Mouse (Mus musculus) kidney, adult 8-10 months (tissue): ENCODE data around the gene Dcst1.
A peak's percentile ranks its signal among the peaks of the same experiment; 100 is the strongest.

Experiments used
- DNase-seq, 2 experiments: peaks; one replicate each; pipeline ENCODE4 v3.0.0; 2022

Gene Dcst1

DNA sequence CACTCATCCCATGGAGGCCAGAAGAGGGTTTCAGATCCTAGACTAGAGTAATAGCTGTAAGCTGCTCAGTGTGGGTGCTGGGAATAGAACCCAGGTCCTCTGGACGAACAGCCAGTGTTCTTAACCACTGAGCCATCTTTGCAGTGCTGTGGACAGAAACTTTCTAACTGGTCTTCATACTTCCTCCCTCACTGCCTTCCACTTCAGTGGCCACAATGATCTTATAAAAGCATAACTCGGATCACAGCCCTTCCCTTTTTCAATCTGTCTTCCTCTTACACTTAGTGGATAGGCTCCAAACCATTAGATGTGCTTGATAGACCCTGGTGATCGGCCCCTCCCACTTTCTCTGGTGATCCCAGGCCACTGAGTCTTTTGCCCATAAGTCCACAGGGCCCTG, 4.8 kb downstream of the Dcst1 start:
- DNase-seq = no peak

DNA sequence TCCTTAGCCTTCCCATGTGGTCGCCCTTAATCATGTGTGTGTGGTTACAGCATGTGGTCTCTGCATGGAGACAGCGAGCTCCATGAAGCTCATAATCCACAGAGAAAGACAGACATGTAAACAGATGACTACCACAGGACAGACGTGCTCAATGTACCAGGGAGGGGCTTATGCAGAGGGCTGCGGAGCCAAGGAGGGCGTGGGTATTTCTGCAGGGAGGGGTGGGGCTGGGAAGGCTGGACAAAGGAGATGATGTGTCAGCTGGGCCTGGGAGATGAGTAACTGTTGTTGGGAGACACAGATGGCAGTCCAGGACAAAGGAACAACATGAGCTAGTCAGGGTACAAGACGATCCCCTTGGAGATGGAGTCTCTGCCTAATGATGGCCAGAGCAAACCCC, 5.4 kb downstream of the Dcst1 start:
- no peak for DNase-seq

DNA sequence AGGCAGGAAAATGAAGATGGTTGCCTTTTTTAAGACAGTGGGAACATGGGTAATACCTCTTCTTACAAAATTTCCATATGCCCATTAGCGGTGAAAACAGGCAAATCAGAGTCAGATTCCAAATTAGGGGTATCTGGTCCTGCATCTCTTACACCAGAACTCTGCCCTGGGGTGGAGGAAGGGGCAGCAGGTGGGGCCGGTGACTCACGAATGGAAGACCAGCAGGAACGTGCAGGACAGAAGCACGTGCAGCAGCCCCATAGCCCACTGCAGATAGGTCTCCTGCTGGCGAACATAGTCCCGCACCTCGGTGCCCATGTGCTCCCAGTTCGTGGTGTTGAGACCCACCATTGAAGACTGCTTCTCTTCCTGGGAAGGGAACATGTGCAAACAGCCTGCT, 9.0 kb downstream of the Dcst1 start:
- DNase-seq = no peak

DNA sequence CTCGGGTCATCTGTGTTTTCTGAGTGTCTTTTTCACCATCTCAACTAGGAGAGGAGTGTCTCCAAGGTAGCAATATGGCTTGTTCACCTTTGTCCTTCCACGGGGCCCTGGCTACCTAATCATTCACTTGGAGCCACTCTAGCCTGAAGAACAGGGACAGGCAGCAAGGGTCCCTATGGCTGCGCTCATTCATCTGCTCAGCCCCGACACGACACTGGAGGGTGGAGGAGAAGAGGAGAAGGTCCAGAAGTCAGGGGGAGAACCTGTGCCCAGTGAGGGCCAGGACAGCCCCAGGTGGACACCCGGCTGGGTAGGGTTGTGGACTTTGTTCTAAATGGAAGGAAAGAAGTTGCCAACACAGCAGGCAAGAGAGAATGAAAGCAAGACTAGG, 9.5 kb downstream of the Dcst1 start:
- peak; percentile 65 to 70 for DNase-seq

DNA sequence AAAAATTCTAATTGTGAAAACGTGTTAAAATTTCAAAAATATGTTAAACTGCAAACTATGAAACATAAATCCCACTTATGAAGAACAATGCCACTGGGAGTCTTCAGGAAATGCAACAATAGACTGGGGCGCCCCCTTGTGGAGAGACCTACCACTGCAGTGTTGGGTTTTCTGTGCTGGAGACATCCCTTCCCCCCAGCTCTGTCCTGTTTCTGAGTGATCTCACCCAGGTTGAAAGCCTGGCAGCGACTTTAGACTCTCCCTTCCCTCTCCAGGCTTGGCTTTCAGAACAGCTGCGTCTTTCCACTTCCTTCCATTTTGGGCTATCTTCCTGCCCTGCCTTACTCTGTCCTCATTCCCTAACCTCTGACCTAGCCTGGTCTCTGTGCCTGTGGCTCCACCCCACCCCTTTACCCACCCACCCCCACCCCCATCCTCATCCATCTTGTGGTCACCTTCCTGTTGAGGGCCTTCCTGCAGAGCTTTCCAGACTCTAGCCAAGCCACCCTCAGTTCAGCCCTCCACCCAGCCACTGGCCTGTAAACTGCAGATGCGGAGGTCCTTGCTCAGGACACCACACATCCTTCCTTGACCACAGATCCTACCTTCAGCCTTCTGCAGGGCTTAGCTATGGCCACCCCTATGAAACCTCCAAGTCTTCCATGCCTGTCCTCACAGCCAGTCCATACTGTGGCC, 10.1 kb downstream of the Dcst1 start:
- DNase-seq = peak; percentile 85 to 94

DNA sequence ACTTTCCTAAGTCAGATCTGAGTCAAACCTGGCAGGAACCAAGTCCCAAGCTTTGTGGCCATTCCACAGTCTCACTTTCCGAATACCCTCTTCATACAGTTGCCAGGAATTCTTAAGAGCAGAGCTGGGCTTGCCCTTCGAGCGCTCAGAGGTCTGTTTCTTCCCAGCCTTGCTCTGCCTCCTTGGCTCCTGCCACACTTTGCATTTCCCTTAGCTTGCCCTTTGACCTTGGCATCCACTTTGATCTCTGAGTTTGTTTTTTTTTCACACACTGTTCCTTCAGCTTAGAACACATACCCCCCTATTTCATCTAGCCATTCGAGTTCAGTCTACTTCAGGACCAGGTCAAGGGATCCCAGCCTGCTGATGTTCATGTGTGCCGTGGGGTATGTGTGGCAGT, 13.8 kb downstream of the Dcst1 start:
- peak; percentile 65 to 66 for DNase-seq

DNA sequence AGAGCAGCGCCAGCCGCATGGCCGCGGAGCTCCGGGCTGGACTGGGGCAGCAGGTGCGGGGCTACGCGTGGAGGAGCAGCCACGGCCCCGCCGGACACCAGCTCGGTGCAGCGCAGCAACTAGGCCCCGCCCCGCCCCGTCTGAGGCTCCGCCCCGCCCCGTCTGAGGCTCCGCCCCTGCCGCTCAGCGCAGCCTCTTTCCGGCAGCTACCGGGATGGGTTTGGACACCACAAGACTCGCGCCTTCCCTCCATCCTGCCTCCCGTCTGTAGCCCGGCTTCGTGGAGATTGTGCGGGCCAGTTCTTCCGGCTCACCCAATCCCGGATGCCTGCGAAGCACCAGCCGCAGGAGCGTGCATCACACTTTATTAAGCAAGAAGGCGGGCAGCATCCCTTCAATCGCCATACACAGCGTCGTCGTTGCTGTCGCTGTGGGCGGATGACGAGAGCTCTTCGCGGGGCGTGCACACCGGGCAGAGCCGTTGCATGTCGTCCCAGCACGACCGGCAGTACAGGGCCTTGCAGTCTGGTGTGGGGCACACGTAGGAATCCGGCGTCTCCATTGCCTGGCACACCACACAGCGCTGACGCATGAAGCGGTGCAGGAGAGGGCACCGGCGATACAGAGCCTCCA, 15.1 kb downstream of the Dcst1 start, which contains the start of gene Adam15:
Gene Adam15 (minus strand): TSS at position 128 of the 633 bp plus-strand sequence.
- DNase-seq = peak; percentile 87 to 94

DNA sequence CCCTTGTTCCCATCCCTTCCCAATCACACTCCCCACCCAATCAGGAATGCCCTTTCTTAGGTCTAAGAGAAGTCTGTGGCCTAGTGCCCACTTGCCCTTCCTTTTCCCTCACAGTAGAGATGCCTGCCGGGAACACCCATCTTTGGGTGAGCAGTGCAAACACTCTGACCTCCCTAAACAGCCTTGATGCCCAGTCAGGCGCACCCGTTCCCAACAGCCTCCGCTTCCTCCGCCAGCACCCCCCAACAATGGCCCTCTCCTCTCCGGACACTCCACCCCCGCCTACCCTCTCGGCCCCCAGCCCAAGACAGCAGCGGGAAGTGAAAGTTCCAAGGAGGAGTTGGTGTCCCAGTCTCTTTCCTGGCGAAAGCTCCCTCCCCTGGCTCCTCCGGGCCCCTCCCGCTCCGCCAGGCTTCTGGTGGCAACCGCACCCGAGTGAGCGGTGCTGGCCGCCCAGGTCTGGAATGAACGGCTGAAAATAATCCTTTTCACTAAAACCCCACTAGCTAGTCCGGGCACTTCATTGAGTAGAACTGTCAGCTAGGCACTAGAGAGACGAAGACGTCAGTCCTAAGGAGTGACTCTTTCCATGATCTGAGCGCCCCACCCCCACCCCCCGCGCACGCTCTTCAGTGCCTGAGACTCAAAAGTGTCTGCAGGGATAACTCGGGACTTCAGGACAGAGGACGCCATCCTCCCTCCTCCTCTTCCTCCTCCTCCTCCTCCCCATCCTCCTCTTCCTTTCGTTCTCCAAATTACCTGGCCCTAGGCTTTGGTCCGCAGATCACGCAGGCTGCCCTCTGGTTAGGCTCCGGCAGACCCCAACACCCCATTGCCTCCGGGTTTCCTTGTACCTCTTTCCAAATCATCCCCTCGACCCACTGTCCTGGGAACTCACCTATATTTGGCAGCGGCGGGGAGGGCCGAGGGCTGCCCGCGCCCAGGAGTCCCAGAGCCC, 15.9 kb downstream of the Dcst1 start:
- DNase-seq = peak; percentile 48 to 50

DNA sequence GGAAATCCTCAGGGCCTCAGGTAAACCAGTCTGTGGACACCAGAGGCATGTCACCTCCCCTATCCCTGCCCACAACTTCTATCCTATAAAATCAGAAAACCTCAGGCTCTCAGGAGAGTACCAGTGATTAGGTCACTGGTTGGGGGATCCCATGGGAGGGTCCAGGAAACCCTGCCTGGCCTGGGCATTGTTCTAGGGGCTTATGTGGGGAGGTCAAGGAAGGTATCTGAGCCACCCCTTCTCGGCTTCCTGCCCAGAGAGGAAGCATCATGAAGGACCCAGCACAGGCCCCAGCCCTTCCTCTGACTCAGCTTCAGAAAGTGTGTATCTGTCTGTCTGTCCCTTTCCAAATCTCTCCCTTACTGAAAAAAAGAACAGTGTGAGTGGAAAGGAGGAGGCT, 17.1 kb downstream of the Dcst1 start:
- no peak for DNase-seq

DNA sequence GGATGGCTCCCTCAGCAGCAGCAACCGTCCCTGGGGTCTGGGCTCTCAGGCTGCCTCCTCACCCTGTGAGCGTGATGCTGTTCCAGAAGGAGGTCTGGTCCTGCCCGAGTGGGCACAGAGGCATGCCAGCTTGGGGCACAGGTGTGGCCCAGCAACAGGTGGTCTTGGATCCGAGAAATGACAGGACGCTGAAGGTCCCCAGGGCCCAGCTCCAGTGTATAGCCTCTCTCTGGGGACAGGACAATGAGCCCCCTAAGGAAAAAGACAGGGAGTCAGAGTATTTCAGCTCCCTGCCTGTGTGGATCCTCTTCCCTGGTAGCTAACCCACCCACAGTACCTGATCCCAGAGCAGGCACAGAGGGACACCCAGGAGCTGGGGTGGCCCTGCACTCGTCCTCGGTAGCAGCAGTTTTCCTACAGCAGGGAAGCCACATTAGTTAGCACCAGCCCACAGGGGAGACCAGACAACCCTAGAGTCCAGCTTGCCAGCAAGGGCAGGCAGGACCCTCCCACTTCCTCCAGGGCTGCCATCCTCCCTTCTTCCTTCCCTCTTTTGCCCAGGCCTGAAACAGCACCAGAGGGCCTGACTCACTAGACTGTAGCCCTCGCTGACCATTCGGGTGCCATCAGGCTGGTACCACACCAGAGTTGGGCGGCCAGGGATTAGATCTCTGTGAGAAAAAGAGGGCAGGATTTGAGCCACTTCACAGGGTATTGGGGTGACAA, 18.1 kb downstream of the Dcst1 start:
- DNase-seq = no peak

DNA sequence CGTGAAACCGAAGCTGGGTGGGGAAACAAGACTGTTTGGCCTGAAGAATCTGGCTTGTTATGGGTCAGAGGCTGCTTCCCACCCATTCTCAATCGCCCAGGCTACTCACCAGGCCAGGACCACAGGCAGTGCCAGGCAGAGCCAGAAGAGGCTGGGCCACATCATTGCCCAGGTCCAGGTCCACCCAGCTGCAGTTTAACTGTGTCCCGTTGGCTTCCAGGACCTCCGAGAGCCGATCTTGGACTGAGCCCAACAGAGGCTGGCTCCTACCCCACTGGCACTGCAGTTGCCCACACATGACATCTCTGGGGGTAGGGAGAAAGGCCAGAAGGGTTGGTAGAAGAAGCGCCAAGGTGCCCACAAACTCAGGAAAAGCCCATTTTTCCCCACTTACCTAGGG, 21.8 kb downstream of the Dcst1 start:
- peak; percentile 39 to 45 for DNase-seq

DNA sequence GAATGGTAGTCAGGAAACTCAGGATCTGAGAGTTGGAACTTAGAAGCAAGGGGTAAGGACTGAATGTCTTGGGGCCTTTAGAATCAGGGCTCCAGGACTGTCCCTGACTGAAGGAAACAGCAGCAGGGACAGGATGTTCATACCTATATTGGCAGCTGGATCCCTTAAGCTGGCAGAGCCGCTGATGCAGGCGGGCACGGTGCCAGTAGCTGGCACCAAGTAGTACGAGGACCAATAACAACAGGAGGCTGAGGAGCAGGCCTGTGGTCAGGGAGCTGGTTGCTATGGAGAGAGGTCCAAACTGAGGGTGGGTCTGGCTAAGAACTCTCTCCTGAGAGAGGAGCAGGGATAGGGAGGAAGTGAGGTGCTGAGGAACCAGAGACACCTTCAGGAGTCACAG, 23.3 kb downstream of the Dcst1 start:
- no peak for DNase-seq

DNA sequence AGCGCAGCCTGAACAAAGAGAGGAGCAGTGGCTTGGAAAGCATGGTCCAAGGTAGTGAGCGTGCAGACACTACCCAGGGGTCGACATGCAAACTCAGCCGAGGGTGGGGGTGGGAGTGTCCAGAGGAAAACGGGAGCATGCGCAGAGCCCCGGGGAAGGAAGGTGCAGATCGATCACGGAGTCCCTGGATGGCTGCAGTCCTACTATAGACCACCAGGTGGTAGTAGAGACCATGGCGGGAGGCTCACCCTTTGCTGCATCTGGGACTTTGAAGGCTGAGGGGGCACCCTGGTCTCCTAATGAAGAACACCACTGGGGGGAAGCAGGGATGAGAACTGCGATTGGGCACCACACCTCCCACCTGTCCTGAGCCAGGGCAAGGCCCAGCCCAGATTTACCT, 24.6 kb downstream of the Dcst1 start:
- peak; percentile 56 to 74 for DNase-seq

DNA sequence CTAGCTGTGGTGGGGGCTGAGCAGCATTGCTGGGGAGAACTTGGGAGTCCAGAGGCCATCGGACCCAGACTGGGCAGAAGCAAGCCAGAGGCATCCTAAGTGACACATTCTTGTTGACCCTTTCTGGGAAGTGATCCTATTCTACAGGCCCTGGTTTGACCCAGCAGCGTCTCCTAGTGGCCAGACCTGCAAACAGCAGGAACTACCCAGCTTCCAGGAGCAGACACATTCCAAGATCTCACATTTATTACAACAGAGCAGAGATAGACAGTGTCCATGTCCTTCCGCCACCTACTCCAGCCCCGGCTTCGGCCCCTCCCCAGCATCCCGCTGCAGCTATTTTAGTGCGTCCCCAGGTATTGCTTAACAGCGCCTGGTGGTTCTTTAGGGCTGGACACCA, 25.6 kb downstream of the Dcst1 start:
- peak; percentile 65 to 85 for DNase-seq

DNA sequence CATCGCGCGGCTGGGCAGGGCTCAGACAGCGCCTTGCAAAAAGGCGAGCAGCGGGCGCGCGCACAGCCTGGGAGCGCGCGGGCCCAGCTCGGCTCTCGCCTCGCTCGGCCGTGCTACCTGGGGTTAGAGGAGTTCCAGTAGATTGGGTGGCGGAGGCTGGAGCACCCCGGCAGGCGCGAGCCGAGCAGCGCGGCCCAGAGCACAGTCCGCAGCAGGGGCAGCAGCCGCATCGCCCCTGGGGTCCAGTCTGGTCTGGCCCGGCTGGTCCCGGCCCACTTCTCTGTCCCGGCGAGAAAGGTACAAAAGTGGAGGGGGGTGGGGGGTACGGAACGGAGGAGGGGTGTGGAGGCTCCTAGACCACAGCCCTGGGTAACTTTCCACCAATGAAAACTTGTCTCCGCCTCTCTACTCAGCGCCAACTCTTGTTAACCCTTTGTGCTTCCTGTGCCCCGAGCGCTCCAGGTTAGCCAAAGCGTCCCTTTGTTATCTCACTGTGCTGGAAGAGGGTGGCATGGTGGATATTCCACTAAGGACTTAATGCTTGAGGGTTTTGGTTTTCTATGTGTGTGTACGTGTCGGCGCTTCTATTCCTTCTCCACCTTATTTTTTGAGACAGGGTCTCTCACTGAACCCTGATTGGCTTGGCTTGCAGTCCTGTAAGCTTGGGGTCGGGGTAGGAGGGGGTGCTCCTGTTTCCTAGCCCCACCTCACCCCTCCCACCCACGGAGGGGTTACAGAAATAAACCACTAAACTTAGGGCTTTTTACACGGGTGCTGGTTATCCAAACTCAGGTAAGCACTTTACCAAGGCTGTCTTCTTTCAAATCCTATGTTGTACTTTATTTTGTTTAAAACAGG, 27.1 kb downstream of the Dcst1 start, which contains the start of gene Efna4:
Gene Efna4 (minus strand): TSS at position 308 of the 858 bp plus-strand sequence.
- peak; percentile 51 to 59 for DNase-seq

DNA sequence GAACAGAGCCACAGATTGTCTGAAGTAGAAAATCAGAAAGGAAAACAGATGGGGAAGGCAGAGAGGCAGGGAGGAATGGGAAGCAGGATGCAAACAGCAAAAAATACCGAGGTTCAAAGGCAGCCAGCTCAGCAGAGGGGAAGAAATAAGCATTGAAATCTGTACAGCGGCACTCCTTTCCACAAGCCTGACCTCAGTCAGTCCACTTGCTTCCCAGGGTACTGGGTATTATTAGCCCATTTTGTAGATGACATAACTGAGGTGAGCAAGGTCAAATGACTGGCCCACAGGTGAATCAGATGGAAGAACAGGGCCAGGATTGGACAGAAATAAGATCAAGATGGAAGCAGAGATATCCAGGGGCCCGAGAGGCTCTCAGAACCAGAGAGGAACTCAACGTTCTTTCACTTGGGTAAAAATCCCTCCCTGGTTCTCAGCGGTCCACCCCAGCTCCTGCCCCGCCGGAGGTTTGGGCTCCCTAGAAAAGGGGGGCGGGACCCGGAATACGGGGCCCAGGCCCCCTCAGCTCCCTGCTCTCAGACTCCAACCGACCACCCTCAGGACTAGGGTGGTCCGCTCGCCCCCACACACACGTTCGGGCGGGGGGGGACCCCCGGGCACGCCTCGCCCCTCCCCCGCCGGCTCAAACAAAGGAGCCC, 27.9 kb downstream of the Dcst1 start:
- DNase-seq = no peak

DNA sequence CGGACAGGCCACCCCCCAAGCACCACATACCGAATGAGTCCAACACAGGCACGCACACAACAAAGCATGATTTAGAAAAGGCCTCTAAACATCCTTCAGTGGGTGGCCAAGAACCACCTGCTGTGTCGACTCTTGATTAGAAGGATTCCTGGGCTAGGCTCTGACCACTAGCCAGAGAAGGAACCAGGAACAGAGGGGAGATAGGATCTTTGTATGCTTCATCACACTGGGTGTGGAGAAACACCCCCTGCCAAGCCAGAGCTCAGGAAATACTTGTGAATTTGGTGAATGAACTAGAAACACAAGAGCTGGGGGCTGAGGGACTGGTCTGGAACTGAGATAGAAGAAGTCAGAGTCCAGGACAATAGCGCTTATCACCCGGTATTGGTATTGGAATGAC, 28.5 kb downstream of the Dcst1 start:
- no peak for DNase-seq

DNA sequence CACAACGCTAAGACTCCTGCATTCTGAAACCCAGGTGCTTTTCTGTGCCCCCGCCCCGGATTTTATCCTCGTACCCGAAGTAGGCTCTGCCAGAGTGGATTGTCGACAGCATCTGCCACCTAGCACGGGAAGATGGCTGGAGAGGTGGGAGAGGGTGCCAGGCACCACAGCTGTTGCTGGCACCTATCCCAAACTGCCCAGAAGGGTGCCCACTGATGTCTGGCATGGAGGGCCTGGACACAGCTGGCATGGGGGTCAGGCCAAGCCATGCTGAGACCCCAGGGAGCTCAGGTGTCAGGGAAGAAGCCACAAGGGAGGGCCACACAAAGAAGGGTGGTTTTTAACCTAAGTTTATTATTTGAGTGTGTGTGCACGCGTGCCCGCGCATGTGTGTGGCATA, 32.0 kb downstream of the Dcst1 start:
- no peak for DNase-seq

DNA sequence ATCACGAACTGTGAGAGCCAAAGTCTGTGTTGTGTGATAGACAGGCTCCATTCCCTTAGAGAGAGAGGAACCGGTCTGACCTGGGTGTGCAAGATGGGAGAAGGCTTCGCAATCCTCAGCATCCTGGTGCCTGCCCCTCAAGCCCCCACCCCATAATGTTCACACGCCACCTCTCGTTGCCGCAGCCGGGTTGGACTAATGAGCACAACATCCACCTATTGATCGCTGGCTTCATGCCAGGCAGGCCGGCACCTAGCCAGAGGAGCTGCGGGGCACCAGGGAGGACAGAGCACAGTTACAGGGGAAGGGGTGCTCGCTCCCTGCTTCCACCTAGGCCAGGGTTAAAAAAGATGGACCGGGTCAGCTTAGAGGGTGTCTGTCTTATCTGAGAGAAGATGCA, 32.6 kb downstream of the Dcst1 start:
- no peak for DNase-seq

DNA sequence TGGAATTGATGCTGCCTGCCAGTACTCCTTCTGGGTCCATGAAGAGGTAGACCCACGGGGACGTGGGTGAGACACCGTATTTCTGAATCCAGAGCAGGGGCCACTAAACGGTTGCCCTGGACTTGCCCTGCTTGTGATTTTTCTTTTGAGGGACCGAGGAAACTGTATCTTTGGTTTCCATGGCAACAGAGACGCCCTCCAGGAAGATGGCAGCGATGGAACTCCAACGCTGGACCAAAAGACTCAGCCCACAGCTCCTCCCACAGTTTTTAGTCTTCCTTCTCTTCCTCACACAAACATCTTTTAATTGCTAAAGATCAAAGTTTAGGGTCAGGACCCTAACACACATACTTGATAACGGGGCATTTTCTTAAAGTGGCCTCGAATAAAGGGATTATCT, 33.0 kb downstream of the Dcst1 start:
- DNase-seq = no peak

DNA sequence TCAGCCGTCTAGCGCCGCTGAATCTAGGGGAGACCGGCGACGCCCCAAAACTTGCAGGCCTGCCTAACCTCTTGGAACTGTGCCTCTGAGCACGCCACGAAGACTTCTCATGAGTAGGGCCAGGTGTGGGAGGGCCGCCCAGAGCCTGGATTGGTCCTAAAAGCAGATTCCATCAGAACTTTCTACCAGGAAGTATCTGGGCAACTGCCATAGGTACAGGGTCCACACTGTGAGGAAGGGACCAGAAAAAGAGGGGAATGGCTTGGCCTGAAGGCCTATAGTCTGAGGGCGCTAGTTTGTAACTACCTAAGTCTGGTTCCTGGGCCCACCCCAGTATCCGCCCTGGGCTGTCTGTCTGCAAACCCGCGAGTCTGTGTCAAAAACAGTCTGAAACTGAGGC, 33.5 kb downstream of the Dcst1 start:
- no peak for DNase-seq
